Mouse (Mus musculus): Measurements from ENCODE around the gene Golph3l. TPM values are rescaled to one million over a fixed set of nuclear protein-coding genes. Genes with fewer than 3 reads are reported as not detected.

Gene Golph3l
- polyA plus RNA-seq, 1 experiment, result 39.0 TPM

GRCm38 (mm10) chr3:95636072-95636471 is 47.3 kb downstream of the Golph3l start:
- Histone ChIP-seq H3K36me3 (ENCODE audit: control insufficient read depth, insufficient read depth, low read length, poor library complexity, severe bottlenecking) (peaks cover 32% of the 10 kb centered on the region), H3K9me3 (replicated peaks; ENCODE audit: control insufficient read depth, insufficient read depth, low read length, poor library complexity, severe bottlenecking) (no peaks in the 10 kb centered on the region), H3K4me1 (ENCODE audit: control insufficient read depth, insufficient read depth, low read length) (peaks cover 12% of the 10 kb centered on the region), H3K27ac (ENCODE audit: insufficient read depth, low read length) (peak overlapping the region; percentile 86), H3K9ac (ENCODE audit: low read depth, poor library complexity, severe bottlenecking) (no peak overlapping the region), H3K4me3 (ENCODE audit: low read depth, low read length) (no peak overlapping the region), H3K27me3 (ENCODE audit: control insufficient read depth, insufficient read depth, low read length, poor library complexity, severe bottlenecking) (no peaks in the 10 kb centered on the region)
- no peak for TF ChIP-seq EP300 (IDR thresholded peaks at IDR 0.05; ENCODE audit: insufficient read depth, low read depth, low read length)
- TF ChIP-seq POLR2A (IDR thresholded peaks at IDR 0.05; ENCODE audit: insufficient read depth, low read length), result no peak
- TF ChIP-seq CTCF (IDR thresholded peaks at IDR 0.05; ENCODE audit: low read depth, low read length), result no peak

GRCm38 (mm10) chr3:95639694-95640093 is 51.0 kb downstream of the Golph3l start:
- H3K27ac ChIP-seq (ENCODE audit: insufficient read depth, low read length), result 0 out of 2 replicates have a peak overlapping the region, but pooled peaks have one; percentile 43
- H3K36me3 ChIP-seq (ENCODE audit: control insufficient read depth, insufficient read depth, low read length, poor library complexity, severe bottlenecking), result peaks cover 11% of the 10 kb centered on the region
- no peaks in the 10 kb centered on the region for H3K27me3 ChIP-seq (ENCODE audit: control insufficient read depth, insufficient read depth, low read length, poor library complexity, severe bottlenecking)
- no peaks in the 10 kb centered on the region for H3K9me3 ChIP-seq (replicated peaks; ENCODE audit: control insufficient read depth, insufficient read depth, low read length, poor library complexity, severe bottlenecking)
- TF ChIP-seq EP300 (IDR thresholded peaks at IDR 0.05; ENCODE audit: insufficient read depth, low read depth, low read length) (no peak), CTCF (IDR thresholded peaks at IDR 0.05; ENCODE audit: low read depth, low read length) (no peak), POLR2A (IDR thresholded peaks at IDR 0.05; ENCODE audit: insufficient read depth, low read length) (no peak)
- H3K9ac ChIP-seq (ENCODE audit: low read depth, poor library complexity, severe bottlenecking), result no peak overlapping the region
- peaks cover 7% of the 10 kb centered on the region for H3K4me1 ChIP-seq (ENCODE audit: control insufficient read depth, insufficient read depth, low read length)
- H3K4me3 ChIP-seq (ENCODE audit: low read depth, low read length), result no peak overlapping the region

GRCm38 (mm10) chr3:95643097-95643496 is 54.4 kb downstream of the Golph3l start:
- no peak for TF ChIP-seq CTCF (IDR thresholded peaks at IDR 0.05; ENCODE audit: low read depth, low read length)
- no peak for TF ChIP-seq EP300 (IDR thresholded peaks at IDR 0.05; ENCODE audit: insufficient read depth, low read depth, low read length)
- no peak for TF ChIP-seq POLR2A (IDR thresholded peaks at IDR 0.05; ENCODE audit: insufficient read depth, low read length)
- Histone ChIP-seq H3K36me3 (ENCODE audit: control insufficient read depth, insufficient read depth, low read length, poor library complexity, severe bottlenecking) (no peaks in the 10 kb centered on the region), H3K9ac (ENCODE audit: low read depth, poor library complexity, severe bottlenecking) (no peak overlapping the region), H3K9me3 (replicated peaks; ENCODE audit: control insufficient read depth, insufficient read depth, low read length, poor library complexity, severe bottlenecking) (no peaks in the 10 kb centered on the region), H3K4me1 (ENCODE audit: control insufficient read depth, insufficient read depth, low read length) (peaks cover 10% of the 10 kb centered on the region), H3K27ac (ENCODE audit: insufficient read depth, low read length) (peak overlapping the region; percentile 40), H3K4me3 (ENCODE audit: low read depth, low read length) (no peak overlapping the region), H3K27me3 (ENCODE audit: control insufficient read depth, insufficient read depth, low read length, poor library complexity, severe bottlenecking) (no peaks in the 10 kb centered on the region)

- Histone ChIP-seq H3K27ac (ENCODE audit: insufficient read depth, low read length) (peak overlapping the region; percentile 75), H3K4me3 (ENCODE audit: low read depth, low read length) (no peak overlapping the region), H3K9ac (ENCODE audit: low read depth, poor library complexity, severe bottlenecking) (no peak overlapping the region), H3K36me3 (ENCODE audit: control insufficient read depth, insufficient read depth, low read length, poor library complexity, severe bottlenecking) (no peaks in the 10 kb centered on the region), H3K4me1 (ENCODE audit: control insufficient read depth, insufficient read depth, low read length) (peaks cover 9% of the 10 kb centered on the region), H3K27me3 (ENCODE audit: control insufficient read depth, insufficient read depth, low read length, poor library complexity, severe bottlenecking) (no peaks in the 10 kb centered on the region), H3K9me3 (replicated peaks; ENCODE audit: control insufficient read depth, insufficient read depth, low read length, poor library complexity, severe bottlenecking) (no peaks in the 10 kb centered on the region)
- TF ChIP-seq CTCF (IDR thresholded peaks at IDR 0.05; ENCODE audit: low read depth, low read length), result no peak
- TF ChIP-seq EP300 (IDR thresholded peaks at IDR 0.05; ENCODE audit: insufficient read depth, low read depth, low read length), result peak; percentile 92
- no peak for TF ChIP-seq POLR2A (IDR thresholded peaks at IDR 0.05; ENCODE audit: insufficient read depth, low read length)
These were observed 56.8 kb downstream of the Golph3l start for GRCm38 (mm10) chr3:95645313-95646235.

- no peak overlapping the region for H3K4me3 ChIP-seq (ENCODE audit: low read depth, low read length)
- TF ChIP-seq CTCF (IDR thresholded peaks at IDR 0.05; ENCODE audit: low read depth, low read length) (no peak), POLR2A (IDR thresholded peaks at IDR 0.05; ENCODE audit: insufficient read depth, low read length) (no peak), EP300 (IDR thresholded peaks at IDR 0.05; ENCODE audit: insufficient read depth, low read depth, low read length) (no peak)
- no peak overlapping the region for H3K27ac ChIP-seq (ENCODE audit: insufficient read depth, low read length)
- no peak overlapping the region for H3K9ac ChIP-seq (ENCODE audit: low read depth, poor library complexity, severe bottlenecking)
- peaks cover 10% of the 10 kb centered on the region for H3K4me1 ChIP-seq (ENCODE audit: control insufficient read depth, insufficient read depth, low read length)
- H3K36me3 ChIP-seq (ENCODE audit: control insufficient read depth, insufficient read depth, low read length, poor library complexity, severe bottlenecking), result no peaks in the 10 kb centered on the region
- no peaks in the 10 kb centered on the region for H3K27me3 ChIP-seq (ENCODE audit: control insufficient read depth, insufficient read depth, low read length, poor library complexity, severe bottlenecking)
- no peaks in the 10 kb centered on the region for H3K9me3 ChIP-seq (replicated peaks; ENCODE audit: control insufficient read depth, insufficient read depth, low read length, poor library complexity, severe bottlenecking)
These were observed 59.3 kb downstream of the Golph3l start for GRCm38 (mm10) chr3:95648016-95648415.
